Mouse (Mus musculus) urinary bladder, postnatal 36 days (tissue): ENCODE measurements around the gene Stil.

Experiments used
- DNase-seq, 2 experiments: peaks; one replicate each; pipeline ENCODE4 v3.0.0; 2022; ENCODE audit warnings: low spot score in 2 of 2, mixed read lengths in 1 of 2

Gene Stil

DNA sequence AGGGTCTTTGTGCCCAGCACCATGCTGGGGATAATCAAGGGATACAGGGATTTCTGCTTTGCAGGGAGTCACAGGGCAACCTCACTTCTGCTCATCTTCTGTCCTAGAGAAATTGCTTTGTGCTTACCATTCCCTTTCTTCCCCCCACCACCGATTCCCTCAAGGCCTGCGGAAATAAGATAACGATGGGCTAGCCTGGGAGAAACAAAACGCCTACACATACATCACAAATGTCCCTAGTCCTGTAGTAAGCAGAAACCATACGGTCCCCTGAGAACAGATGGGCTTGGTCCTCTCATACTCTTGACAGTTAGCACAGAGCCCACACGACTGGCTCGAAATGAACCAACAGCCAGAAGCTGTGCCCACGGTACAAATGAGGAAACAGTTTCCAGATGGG, 48.2 kb downstream of the Stil start:
- DNase-seq: no peak

DNA sequence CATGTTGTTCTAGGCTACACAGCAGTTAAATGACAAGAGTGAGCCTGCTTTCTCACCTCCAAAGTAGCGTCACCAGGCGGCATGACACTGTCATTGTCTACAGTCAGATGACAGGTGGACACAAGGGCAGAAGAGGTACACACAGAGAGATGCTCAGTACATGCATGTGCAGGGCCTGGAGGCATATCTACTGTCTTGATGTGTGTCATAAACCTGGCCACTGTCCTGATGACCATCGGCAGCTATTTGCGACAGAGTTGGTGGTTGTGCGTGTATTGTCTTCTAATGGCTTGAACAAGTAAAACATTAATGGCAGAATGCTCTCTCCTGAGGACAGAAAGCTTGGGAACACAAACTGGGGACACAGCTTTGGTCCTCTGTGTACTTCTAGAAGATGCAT, 51.3 kb downstream of the Stil start:
- no peak for DNase-seq

- peak; percentile 8 to 60 for DNase-seq
Measured at GRCm38 (mm10) chr4:115052343-115053005, 52.5 kb downstream of the Stil start.

GRCm38 (mm10) chr4:115055044-115055443, 55.1 kb downstream of the Stil start:
- DNase-seq: no peak

GRCm38 (mm10) chr4:115055691-115056090, 55.7 kb downstream of the Stil start:
- DNase-seq: no peak

DNA sequence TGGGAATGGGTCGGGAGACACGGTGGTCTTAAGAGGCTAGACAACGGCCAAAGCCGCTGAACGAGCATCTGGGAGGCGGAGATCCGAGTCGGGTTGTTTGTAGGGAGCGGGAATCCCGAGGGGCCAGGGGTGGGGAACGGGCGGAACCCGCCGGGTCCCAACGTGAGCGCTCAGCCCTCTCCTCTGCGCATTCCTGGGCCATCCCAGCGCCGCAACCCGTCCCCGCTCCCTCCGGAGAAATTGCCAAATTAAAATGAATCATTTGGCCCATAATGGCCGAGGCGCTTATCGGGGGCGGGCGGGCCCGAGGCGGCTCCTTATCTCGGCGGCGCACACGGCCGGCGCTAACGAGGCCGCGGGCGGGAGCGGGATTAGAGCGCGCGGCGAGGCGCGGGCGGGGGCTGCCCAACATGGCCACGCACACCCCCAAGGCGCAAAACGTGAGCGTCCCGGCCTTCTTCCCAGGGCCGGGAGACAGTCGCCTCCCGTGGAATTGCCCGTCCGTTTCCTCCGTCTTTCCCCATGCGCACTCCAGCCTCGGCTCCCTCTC, 56.5 kb downstream of the Stil start, which contains the start of gene Tal1:
TSS of gene Tal1 (plus strand) at position 56 of the 550 bp plus-strand sequence.
- DNase-seq: peak in 1 of 2 experiments; percentile 10

- peak; percentile 34 to 55 for DNase-seq
Measured at GRCm38 (mm10) chr4:115056921-115057673, 57.1 kb downstream of the Stil start.

DNA sequence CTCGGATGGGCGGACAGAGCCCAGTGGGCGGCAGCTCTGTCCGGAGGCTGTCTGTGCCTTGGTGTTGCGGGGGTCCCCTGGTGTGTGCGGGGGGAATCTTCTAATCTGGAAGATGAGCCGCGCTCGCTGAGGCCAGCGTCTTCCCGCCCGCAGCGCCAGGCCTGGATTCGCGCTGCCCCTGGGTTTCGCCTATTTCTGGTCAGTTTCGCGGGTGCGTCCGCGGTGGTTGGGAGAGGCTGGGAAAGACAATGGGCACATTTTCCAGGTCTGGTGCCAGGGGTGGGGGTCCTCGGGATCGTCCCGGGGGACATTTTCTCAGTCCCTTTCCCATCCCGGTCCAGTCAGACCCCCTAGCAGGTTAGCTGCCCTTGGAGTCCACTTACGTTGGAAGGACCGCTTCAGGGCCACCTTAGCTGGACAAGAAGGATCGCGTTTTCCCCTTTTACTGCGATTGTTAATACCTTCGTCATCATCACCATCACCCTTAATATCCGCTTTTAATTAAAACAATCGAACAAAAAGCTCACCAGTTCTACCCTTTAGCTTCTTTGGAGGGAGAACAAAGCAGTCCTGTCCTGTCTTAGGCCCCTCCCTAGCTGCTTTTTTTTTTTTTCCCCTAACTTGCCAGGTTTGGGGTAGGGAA, 57.8 kb downstream of the Stil start:
- peak in 1 of 2 experiments; percentile 8 for DNase-seq

- DNase-seq: no peak
Measured at GRCm38 (mm10) chr4:115058317-115058761, 58.4 kb downstream of the Stil start.

- DNase-seq: no peak
Measured at GRCm38 (mm10) chr4:115058871-115059590, 59.1 kb downstream of the Stil start.

GRCm38 (mm10) chr4:115059871-115060270, 59.9 kb downstream of the Stil start:
- no peak for DNase-seq

- no peak for DNase-seq
Measured at GRCm38 (mm10) chr4:115060753-115061152, 60.8 kb downstream of the Stil start.

- no peak for DNase-seq
Measured at GRCm38 (mm10) chr4:115062540-115062874, 62.5 kb downstream of the Stil start.

DNA sequence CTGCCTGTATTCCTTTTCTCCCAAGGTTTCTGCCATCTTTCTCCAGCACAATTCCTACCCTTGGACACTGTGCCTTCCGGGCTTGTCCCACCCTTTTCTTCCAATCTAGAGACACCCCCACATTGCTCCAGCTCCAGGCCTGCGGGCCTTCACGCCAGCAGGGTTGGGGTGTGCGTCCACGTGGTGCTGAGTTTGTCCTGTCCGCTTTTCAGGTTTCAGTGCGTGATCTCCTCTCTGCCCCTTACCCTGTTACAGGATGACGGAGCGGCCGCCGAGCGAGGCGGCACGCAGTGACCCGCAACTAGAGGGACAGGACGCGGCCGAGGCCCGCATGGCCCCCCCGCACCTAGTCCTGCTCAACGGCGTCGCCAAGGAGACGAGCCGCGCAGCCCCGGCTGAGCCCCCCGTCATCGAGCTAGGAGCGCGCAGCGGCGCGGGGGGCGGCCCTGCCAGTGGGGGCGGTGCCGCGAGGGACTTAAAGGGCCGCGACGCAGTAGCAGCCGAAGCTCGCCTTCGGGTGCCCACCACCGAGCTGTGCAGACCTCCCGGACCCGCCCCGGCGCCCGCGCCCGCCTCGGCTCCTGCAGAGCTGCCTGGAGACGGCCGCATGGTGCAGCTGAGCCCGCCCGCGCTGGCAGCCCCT, 63.0 kb downstream of the Stil start:
- no peak for DNase-seq

GRCm38 (mm10) chr4:115063518-115064239, 63.7 kb downstream of the Stil start:
- no peak for DNase-seq

DNA sequence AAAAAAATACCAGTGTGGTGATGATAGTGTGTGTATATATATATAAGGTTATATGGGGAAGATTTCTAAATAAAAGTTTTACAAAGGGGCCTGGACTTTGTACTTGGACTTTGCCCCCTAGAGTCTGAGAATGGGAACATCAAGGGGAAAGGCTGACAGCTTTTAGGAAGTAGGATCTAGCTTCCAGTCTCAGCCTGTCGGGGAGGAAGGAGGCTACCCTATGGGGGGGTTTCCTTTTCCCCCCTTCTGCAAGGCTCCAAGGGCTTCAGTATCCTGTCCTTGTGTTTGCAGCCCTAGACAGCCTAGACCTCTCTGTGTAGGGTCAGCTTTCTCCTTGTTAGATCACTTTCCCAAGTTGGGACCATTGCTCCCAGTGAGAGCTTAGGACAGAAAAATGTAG, 71.7 kb downstream of the Stil start:
- no peak for DNase-seq

GRCm38 (mm10) chr4:115074789-115075188, 74.8 kb downstream of the Stil start:
- DNase-seq: no peak

GRCm38 (mm10) chr4:115075204-115075915, 75.4 kb downstream of the Stil start:
- no peak for DNase-seq

GRCm38 (mm10) chr4:115078892-115079820, 79.2 kb downstream of the Stil start:
- DNase-seq: no peak
